Mouse (Mus musculus): Measurements from ENCODE around the gene Cfap299.

Cfap299 gene

DNA sequence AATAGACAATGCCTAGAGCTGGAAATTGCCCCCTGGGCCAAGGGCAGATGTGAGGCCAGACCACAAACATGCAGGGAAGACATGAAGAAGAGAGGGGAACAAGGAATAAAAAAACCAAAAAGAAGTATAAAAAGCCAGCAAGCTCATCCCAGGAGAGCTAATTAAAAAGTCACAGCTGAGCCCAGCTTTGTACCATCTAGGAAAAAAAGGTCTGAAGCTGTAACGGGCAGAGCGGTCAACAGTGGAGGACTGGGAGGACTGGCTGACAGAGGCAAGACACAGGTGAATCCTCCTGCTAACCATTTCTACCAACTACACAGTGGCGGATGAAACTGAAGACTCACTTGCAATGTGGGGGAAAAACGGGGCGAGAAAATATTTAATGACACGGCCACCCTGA lies 505.2 kb downstream of the Cfap299 start:
- no peak for DNase-seq (ENCODE audit: low spot score)

DNA sequence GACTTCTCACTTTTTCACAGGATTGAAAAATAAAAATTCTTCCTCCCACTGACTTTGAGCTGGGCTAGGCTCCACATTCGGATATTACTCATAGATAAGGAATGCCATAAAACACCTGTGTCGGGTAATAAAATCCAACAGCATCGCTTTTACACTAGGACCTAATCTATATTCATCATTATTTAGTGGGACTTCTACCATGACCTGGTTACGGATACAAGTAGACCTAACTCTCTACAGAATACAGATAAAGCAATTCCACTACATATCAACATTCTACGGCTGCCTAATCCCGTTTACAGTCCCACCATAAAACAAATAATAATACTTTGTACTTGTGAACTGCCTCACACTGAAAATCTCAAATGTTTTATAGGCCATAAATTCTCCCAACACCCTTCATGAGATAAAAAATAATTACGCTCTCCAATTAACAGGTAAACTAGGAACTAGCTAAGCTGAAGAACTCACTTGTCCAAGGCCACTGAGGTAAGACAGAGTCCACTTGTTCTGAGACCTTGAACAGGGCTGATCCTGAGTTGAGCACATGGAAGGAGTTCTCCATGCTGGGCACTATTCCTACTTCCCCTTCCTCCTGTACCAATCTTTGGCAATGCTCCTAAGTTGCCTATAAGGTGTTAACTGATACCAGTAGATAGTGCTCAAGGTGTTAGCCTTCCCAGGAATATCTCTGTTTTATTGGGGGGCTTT lies 513.7 kb downstream of the Cfap299 start:
- no peak for DNase-seq (ENCODE audit: low spot score)

- DNase-seq (ENCODE audit: low spot score): no peak
Measured at GRCm38 (mm10) chr5:98844664-98845063, 515.6 kb downstream of the Cfap299 start.
